Mouse (Mus musculus) spleen, adult 2 months (tissue): ENCODE measurements around the gene Idh3b. TPM values are rescaled to one million over a fixed set of nuclear protein-coding genes. Genes with fewer than 3 reads are reported as not detected.
A peak's percentile ranks its signal among the peaks of the same experiment; 100 is the strongest.

Experiments
- DNase-seq, 2 experiments: peaks; one replicate each; pipeline versions ENCODE4 v3.0.0 to v3.0.0-alpha.2; 2012 to 2021; ENCODE audit warnings: low spot score in 2 of 2, low read depth in 1 of 2
- H3K27ac ChIP-seq: fragments of 200-500 bp; 2 replicates; pipeline ENCODE4 v1.5.1; 2012; ENCODE audit warnings: low read length, inconsistent platforms; ENCODE audit not compliant: insufficient read depth
- H3K27me3 ChIP-seq: fragments of 200-500 bp; 2 replicates; pipeline ENCODE4 v1.6.1; 2012; ENCODE audit warnings: mild to moderate bottlenecking, moderate library complexity, low read length, inconsistent platforms; ENCODE audit not compliant: control insufficient read depth, insufficient read depth
- H3K36me3 ChIP-seq: fragments of 200-500 bp; 2 replicates; pipeline ENCODE4 v1.6.1; 2012; ENCODE audit warnings: mild to moderate bottlenecking, low read length, inconsistent platforms; ENCODE audit not compliant: control insufficient read depth, insufficient read depth
- H3K4me1 ChIP-seq: fragments of 200-500 bp; 2 replicates; pipeline ENCODE4 v1.6.1; 2011; ENCODE audit warnings: inconsistent platforms; ENCODE audit not compliant: control insufficient read depth, insufficient read depth, insufficient read length
- H3K4me3 ChIP-seq: fragments of 200-500 bp; 2 replicates; pipeline ENCODE4 v1.5.1; 2011; ENCODE audit warnings: mild to moderate bottlenecking, inconsistent platforms; ENCODE audit not compliant: insufficient read depth, insufficient read length; ENCODE audit errors: extremely low read depth
- CTCF ChIP-seq: fragments of 200-500 bp; IDR thresholded peaks from 2 replicates; pipeline ENCODE4 v1.5.1; 2011; ENCODE audit warnings: mild to moderate bottlenecking, inconsistent platforms; ENCODE audit not compliant: insufficient read depth, insufficient read length, insufficient replicate concordance; ENCODE audit errors: extremely low read depth
- POLR2A ChIP-seq: fragments of 200-500 bp; IDR thresholded peaks from 2 replicates; pipeline ENCODE4 v1.6.1; 2011; ENCODE audit warnings: low read depth, low read length, inconsistent platforms
- WGBS: fragments of 180-500 bp; shearing (Covaris S2); methylation state at CpG from one replicate; pipeline ENCODE4 v1.1.7; 2018; 5-methylcytosine and 5-hydroxymethylcytosine counted together
- polyA plus RNA-seq: library from polyadenylated mRNA; depleted of rRNA; stranded (reverse); fragments of >200 nt; gene quantifications from 2 replicates; pipeline ENCODE4 v1.2.3, GENCODE M21; 2012; rRNA removed

Gene Idh3b
- 76.2 and 97.0 TPM in 2 replicates for polyA plus RNA-seq

DNA sequence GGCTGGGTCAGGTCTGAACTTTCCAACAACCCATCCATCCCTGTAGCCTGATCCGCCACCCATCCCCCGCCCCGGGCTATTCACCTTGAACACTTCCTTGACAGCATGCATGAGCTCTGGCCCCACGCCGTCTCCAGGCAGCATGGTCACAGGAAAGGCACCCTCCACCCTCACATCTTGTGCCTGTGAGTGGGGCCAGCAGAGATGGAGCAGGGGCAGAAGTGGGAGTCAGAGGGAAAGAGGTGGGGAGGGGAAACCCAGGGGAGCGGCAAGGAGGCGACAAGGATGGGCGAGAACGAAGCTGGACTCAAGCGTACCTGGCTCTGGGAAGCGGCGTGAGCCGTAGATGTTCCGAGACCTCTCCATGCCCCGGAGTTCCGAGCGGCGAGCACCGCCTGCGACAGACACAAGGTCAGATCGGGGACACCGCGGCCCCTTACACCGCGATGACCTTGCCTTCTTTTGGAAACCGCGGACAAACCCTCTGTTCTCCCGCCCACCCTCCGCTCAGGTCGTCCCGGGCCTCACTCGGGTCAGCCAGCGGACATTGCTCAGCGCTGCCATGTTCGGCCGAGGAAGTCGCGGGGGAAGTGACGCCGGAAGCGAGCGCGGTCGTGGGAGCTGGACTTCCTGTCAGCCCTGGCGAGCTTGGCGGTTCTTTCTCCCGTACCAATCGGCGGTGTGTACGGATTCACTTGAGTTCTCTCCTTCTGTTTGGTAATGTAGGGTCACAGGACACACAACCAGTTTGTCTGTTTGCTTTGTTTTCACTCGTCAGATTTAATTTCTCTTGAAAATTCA lies at the start of gene Idh3b:
Gene Idh3b (minus strand): TSS at position 694 of the 801 bp plus-strand sequence.
- peak within 1 kb of the TSS; percentile 94 for H3K4me3 ChIP-seq
- no peaks in the 10 kb centered on the region for H3K27me3 ChIP-seq
- H3K27ac ChIP-seq: peak within 1 kb of the TSS; percentile 58
- WGBS: 1% methylated on average over 51 of the region's 51 CpGs
- TF ChIP-seq POLR2A: peak; percentile 63; the same call in 1 of the 2 replicates
- TF ChIP-seq CTCF: no peak
- peaks cover 10% of the 10 kb centered on the region for H3K4me1 ChIP-seq
- peaks cover 16% of the 10 kb centered on the region for H3K36me3 ChIP-seq
- peak; percentile 45 to 86 for DNase-seq

GRCm38 (mm10) chr2:130329502-130329901 lies 45.2 kb upstream of the Idh3b start:
- H3K36me3 ChIP-seq: no peaks in the 10 kb centered on the region
- no peaks in the 10 kb centered on the region for H3K4me1 ChIP-seq
- no peaks in the 10 kb centered on the region for H3K27me3 ChIP-seq
- no peak overlapping the region for H3K4me3 ChIP-seq
- H3K27ac ChIP-seq: no peak overlapping the region
- WGBS: 88% methylated on average over 2 of the region's 2 CpGs
- no peak for DNase-seq
- TF ChIP-seq POLR2A (no peak), CTCF (no peak)

DNA sequence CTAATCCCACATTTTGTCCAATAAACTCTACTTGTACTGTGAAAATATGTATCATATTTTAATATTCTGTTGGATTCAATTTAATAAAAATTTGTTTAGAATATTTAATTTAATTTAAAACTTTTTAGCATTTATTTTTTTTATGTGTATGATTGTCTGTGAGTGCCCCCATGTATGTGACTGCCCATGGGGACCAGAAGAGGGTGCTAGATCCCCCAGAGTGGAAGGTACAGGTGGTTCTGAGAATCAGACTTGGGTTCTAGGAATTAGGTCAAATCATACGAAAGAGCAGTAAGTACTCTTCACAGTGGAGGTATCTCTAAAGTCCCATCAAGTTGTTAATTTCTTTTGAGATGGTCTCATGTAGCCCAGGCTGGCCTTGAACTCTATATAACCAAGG lies 42.7 kb upstream of the Idh3b start:
- TF ChIP-seq CTCF (no peak), POLR2A (no peak)
- Histone ChIP-seq H3K27ac (no peak overlapping the region), H3K36me3 (no peaks in the 10 kb centered on the region), H3K4me1 (no peaks in the 10 kb centered on the region), H3K27me3 (no peaks in the 10 kb centered on the region; the same call in 1 of the 2 replicates), H3K4me3 (no peak overlapping the region)
- WGBS: 50% methylated on average over 1 of the region's 1 CpGs
- no peak for DNase-seq

- DNase-seq: no peak
- H3K27ac ChIP-seq: no peak overlapping the region
- no peak for TF ChIP-seq POLR2A
- no peak for TF ChIP-seq CTCF
- 0 out of 2 replicates have a peak, but pooled peaks cover 1% of the 10 kb centered on the region for H3K27me3 ChIP-seq
- H3K36me3 ChIP-seq: no peaks in the 10 kb centered on the region
- 78% methylated on average over 4 of the region's 4 CpGs for whole genome bisulfite sequencing
- H3K4me3 ChIP-seq: no peak overlapping the region
- no peaks in the 10 kb centered on the region for H3K4me1 ChIP-seq
These were observed 18.7 kb upstream of the Idh3b start for GRCm38 (mm10) chr2:130303014-130303413.

GRCm38 (mm10) chr2:130297580-130297979 lies 13.2 kb upstream of the Idh3b start:
- H3K27ac ChIP-seq: no peak overlapping the region
- no peaks in the 10 kb centered on the region for H3K36me3 ChIP-seq
- WGBS: 82% methylated on average over 9 of the region's 9 CpGs
- TF ChIP-seq POLR2A (no peak), CTCF (no peak)
- no peak for DNase-seq
- H3K27me3 ChIP-seq: peaks cover 21% of the 10 kb centered on the region
- H3K4me3 ChIP-seq: no peak overlapping the region
- peaks cover 6% of the 10 kb centered on the region; the same call in 1 of the 2 replicates for H3K4me1 ChIP-seq

GRCm38 (mm10) chr2:130296134-130296745 lies 11.9 kb upstream of the Idh3b start:
- no peak overlapping the region for H3K4me3 ChIP-seq
- 10% methylated on average over 20 of the region's 20 CpGs for WGBS
- no peak for DNase-seq
- no peak for TF ChIP-seq POLR2A
- no peak for TF ChIP-seq CTCF
- no peaks in the 10 kb centered on the region for H3K36me3 ChIP-seq
- H3K27ac ChIP-seq: no peak overlapping the region
- H3K27me3 ChIP-seq: peaks cover 21% of the 10 kb centered on the region
- peaks cover 6% of the 10 kb centered on the region; the same call in 1 of the 2 replicates for H3K4me1 ChIP-seq
